Mouse (Mus musculus): ENCODE measurements around the gene Sesn1. TPM values are rescaled to one million over a fixed set of nuclear protein-coding genes. Genes with fewer than 3 reads are reported as not detected.
"Not testable (repeated sequence)": the region's sequence is repeated elsewhere in the genome, so short reads cannot be mapped to it uniquely, and the experiment has no call there.

Gene Sesn1
- polyA plus RNA-seq, 1 experiment from 2014 or later, result 20.6 TPM

GRCm38 (mm10) chr10:41952354-41952753, 142.6 kb downstream of the Sesn1 start:
- not testable (repeated sequence) for H3K27ac ChIP-seq; H3K27me3 ChIP-seq (ENCODE audit: insufficient read depth, poor library complexity, severe bottlenecking); H3K4me1 ChIP-seq; H3K36me3 ChIP-seq; H3K9me3 ChIP-seq; DNase-seq (ENCODE audit: low spot score); H3K4me3 ChIP-seq
- WGBS, result 95% methylated on average over 10 of the region's 10 CpGs

DNA sequence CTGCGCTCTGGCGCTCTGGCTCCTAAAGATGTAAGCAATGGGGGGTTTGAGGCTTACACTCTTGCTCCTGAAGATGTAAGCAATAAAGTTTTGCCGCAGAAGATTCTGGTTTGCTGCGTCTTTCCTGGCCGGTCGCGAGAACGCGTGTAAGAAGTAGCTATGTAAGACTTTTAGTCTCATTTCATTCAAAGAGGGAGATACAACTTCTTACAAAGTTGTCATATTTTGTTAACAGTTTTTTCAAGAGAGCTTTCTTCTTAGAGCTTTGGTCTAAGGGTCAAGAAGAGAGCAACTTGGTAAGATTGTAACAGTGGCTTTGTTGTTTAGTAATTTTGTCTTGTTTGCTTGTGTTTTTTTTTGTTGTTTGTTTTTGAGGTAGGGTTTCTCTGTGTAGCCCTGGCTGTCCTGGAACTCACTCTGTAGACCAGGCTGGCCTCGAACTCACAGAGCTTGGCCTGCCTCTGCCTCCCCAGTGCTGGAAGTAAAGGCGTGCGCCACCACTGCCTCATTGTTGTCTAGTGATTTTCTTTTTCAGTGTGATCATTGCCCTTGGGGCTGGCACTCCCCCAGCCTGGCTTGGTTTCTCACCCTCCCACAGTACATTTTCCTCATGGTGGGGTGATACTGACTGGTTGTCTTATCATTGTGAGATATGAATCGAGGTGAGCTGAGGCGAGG, 143.3 kb downstream of the Sesn1 start:
- 92% methylated on average over 14 of the region's 14 CpGs for WGBS
- DNase-seq (ENCODE audit: low spot score), result no peak
- Histone ChIP-seq H3K27ac (no peak overlapping the region), H3K9me3 (no peaks in the 10 kb centered on the region), H3K4me1 (no peaks in the 10 kb centered on the region), H3K4me3 (no peak overlapping the region), H3K36me3 (no peaks in the 10 kb centered on the region), H3K27me3 (ENCODE audit: insufficient read depth, poor library complexity, severe bottlenecking) (no peaks in the 10 kb centered on the region)

DNA sequence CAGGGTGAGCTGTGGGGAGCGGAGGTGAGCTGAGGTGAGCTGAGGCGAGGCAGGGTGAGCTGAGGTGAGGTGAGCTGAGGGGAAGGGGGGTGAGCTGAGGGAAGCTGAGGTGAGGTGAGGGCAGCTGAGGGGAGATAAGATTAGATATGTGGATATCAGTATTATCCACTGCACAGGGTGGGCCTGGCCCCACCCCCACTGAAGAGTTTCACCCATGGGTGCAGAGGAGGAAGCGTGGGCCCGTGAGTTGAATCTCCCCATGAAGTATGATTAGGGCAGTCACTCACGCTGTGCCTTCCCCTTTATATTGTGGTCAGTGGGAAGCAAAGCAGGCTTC, 143.8 kb downstream of the Sesn1 start:
- H3K27me3 ChIP-seq (ENCODE audit: insufficient read depth, poor library complexity, severe bottlenecking), result no peaks in the 10 kb centered on the region
- H3K27ac ChIP-seq, result no peak overlapping the region
- H3K36me3 ChIP-seq, result no peaks in the 10 kb centered on the region
- H3K9me3 ChIP-seq, result no peaks in the 10 kb centered on the region
- no peak overlapping the region for H3K4me3 ChIP-seq
- H3K4me1 ChIP-seq, result no peaks in the 10 kb centered on the region
- 93% methylated on average over 5 of the region's 5 CpGs for WGBS
- DNase-seq (ENCODE audit: low spot score), result no peak

GRCm38 (mm10) chr10:41957421-41958225, 147.9 kb downstream of the Sesn1 start:
- Histone ChIP-seq H3K27me3 (ENCODE audit: insufficient read depth, poor library complexity, severe bottlenecking) (no peaks in the 10 kb centered on the region), H3K36me3 (no peaks in the 10 kb centered on the region), H3K4me3 (no peak overlapping the region), H3K27ac (no peak overlapping the region), H3K4me1 (no peaks in the 10 kb centered on the region), H3K9me3 (no peaks in the 10 kb centered on the region)
- no peak for DNase-seq (ENCODE audit: low spot score)
- 86% methylated on average over 18 of the region's 18 CpGs for WGBS

Other genes starting within 250 kb of the Sesn1 start
- 0.21 and 0.40 TPM in 2 replicates for gene Ccdc162, start 93.3 kb upstream of the Sesn1 start, polyA plus RNA-seq (2016; fragmentation: Nextera tagmentation; extraction: Ambion mirVana)
- gene Cep57l1, start 64 bp upstream of the Sesn1 start, polyA plus RNA-seq (2016; fragmentation: Nextera tagmentation; extraction: Ambion mirVana), result 22.1 and 23.6 TPM in 2 replicates
- 0.99 and 1.4 TPM in 2 replicates for gene Armc2, start 208.5 kb downstream of the Sesn1 start, polyA plus RNA-seq (2016; fragmentation: Nextera tagmentation; extraction: Ambion mirVana)

Data from heart, embryonic 10.5 days (tissue).